Mouse (Mus musculus): ENCODE results near the gene Evx2. TPM values are rescaled to one million over a fixed set of nuclear protein-coding genes. Genes with fewer than 3 reads are reported as not detected.

Evx2 gene
- polyA plus RNA-seq, 1 experiment from 2014 or later, result not detected

DNA sequence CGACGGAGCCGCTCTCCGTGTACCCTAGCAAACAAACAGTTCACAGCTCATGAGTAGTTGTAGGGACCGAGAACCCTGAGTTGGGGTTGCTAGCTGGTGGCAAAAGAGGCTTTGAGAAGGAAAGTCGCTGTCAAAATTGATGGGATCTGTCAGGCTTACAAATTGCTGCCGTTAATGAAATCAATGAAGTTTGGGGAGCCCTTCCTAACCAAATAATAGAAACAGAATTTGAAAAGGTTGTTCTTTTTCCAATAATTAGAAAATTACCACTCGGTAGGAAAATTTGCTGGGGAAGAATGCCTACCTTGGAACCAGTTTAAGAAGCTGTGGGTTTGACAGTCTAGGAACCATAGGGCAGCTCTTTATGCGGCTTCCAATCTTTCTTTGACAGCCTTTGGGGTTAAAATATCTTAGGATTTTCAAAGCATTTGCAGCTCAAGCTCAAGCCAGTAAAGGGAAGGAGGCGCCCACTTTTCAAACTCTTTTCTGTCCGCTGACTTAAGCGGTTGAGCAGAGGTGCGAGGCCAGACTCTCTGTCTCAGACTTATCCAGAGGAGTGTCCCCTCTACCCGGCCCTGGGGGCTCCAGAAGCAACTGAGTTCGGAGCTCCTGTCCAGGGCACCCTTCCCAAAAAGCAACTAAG lies 1.2 kb downstream of the Evx2 start:
- Histone ChIP-seq H3K27me3 (ENCODE audit: insufficient read depth, low read length) (peaks cover 84% of the 10 kb centered on the region), H3K4me2 (replicated peaks; ENCODE audit: low read depth, low read length) (no peak overlapping the region; the same call in 1 of the 2 replicates), H3K4me3 (ENCODE audit: low read length) (peak overlapping the region; percentile 19), H3K27ac (ENCODE audit: low read length) (no peak overlapping the region), H3K4me1 (ENCODE audit: insufficient read depth, low read length) (peaks cover 4% of the 10 kb centered on the region; the same call in 1 of the 2 replicates), H3K9ac (replicated peaks; ENCODE audit: low read length) (no peak overlapping the region), H3K9me3 (ENCODE audit: low read length) (no peaks in the 10 kb centered on the region), H3K36me3 (ENCODE audit: insufficient read depth, low read length) (no peaks in the 10 kb centered on the region)
- 2% methylated on average over 15 of the region's 15 CpGs for WGBS
- ATAC-seq (ENCODE audit: low FRiP score, low TSS enrichment), result no peak

- no peak overlapping the region for H3K27ac ChIP-seq (ENCODE audit: low read length)
- peaks cover 4% of the 10 kb centered on the region; the same call in 1 of the 2 replicates for H3K4me1 ChIP-seq (ENCODE audit: insufficient read depth, low read length)
- peak overlapping the region; percentile 19 for H3K4me3 ChIP-seq (ENCODE audit: low read length)
- no peaks in the 10 kb centered on the region for H3K36me3 ChIP-seq (ENCODE audit: insufficient read depth, low read length)
- H3K4me2 ChIP-seq (replicated peaks; ENCODE audit: low read depth, low read length), result no peak overlapping the region; the same call in 1 of the 2 replicates
- peaks cover 80% of the 10 kb centered on the region for H3K27me3 ChIP-seq (ENCODE audit: insufficient read depth, low read length)
- no peak overlapping the region for H3K9ac ChIP-seq (replicated peaks; ENCODE audit: low read length)
- ATAC-seq (ENCODE audit: low FRiP score, low TSS enrichment), result no peak
- no peaks in the 10 kb centered on the region for H3K9me3 ChIP-seq (ENCODE audit: low read length)
- WGBS, result 2% methylated on average over 62 of the region's 62 CpGs
Observed at GRCm38 (mm10) chr2:74657251-74658023, 1.9 kb downstream of the Evx2 start.

- ATAC-seq (ENCODE audit: low FRiP score, low TSS enrichment), result no peak
- WGBS, result 3% methylated on average over 4 of the region's 4 CpGs
- Histone ChIP-seq H3K4me1 (ENCODE audit: insufficient read depth, low read length) (peaks cover 4% of the 10 kb centered on the region; the same call in 1 of the 2 replicates), H3K9me3 (ENCODE audit: low read length) (no peaks in the 10 kb centered on the region), H3K9ac (replicated peaks; ENCODE audit: low read length) (no peak overlapping the region), H3K27me3 (ENCODE audit: insufficient read depth, low read length) (peaks cover 81% of the 10 kb centered on the region), H3K4me3 (ENCODE audit: low read length) (no peak overlapping the region), H3K36me3 (ENCODE audit: insufficient read depth, low read length) (no peaks in the 10 kb centered on the region), H3K27ac (ENCODE audit: low read length) (no peak overlapping the region), H3K4me2 (replicated peaks; ENCODE audit: low read depth, low read length) (no peak overlapping the region)
Observed at GRCm38 (mm10) chr2:74656632-74657021, 2.7 kb downstream of the Evx2 start.

- H3K27ac ChIP-seq (ENCODE audit: low read length), result no peak overlapping the region
- under 1% methylated on average over 57 of the region's 69 CpGs for WGBS
Observed at GRCm38 (mm10) chr2:74655821-74656631, 3.3 kb downstream of the Evx2 start.

GRCm38 (mm10) chr2:74655420-74655781 lies 4.0 kb downstream of the Evx2 start:
- Histone ChIP-seq H3K9ac (replicated peaks; ENCODE audit: low read length) (no peak overlapping the region), H3K4me1 (ENCODE audit: insufficient read depth, low read length) (peaks cover 4% of the 10 kb centered on the region; the same call in 1 of the 2 replicates), H3K4me2 (replicated peaks; ENCODE audit: low read depth, low read length) (peak overlapping the region; percentile 49), H3K27ac (ENCODE audit: low read length) (no peak overlapping the region), H3K27me3 (ENCODE audit: insufficient read depth, low read length) (peaks cover 80% of the 10 kb centered on the region), H3K9me3 (ENCODE audit: low read length) (no peaks in the 10 kb centered on the region), H3K4me3 (ENCODE audit: low read length) (peak overlapping the region; percentile 35), H3K36me3 (ENCODE audit: insufficient read depth, low read length) (no peaks in the 10 kb centered on the region)
- ATAC-seq (ENCODE audit: low FRiP score, low TSS enrichment), result peak; percentile 69; the same call in 1 of the 2 replicates
- under 1% methylated on average over 34 of the region's 47 CpGs for WGBS

More at GRCm38 (mm10) chr2:74655821-74656631, 3.3 kb downstream of the Evx2 start:
- Histone ChIP-seq H3K4me2 (replicated peaks; ENCODE audit: low read depth, low read length) (peak overlapping the region; percentile 49), H3K9ac (replicated peaks; ENCODE audit: low read length) (no peak overlapping the region), H3K4me3 (ENCODE audit: low read length) (peak overlapping the region; percentile 35), H3K27me3 (ENCODE audit: insufficient read depth, low read length) (peaks cover 80% of the 10 kb centered on the region), H3K4me1 (ENCODE audit: insufficient read depth, low read length) (peaks cover 4% of the 10 kb centered on the region; the same call in 1 of the 2 replicates), H3K9me3 (ENCODE audit: low read length) (no peaks in the 10 kb centered on the region), H3K36me3 (ENCODE audit: insufficient read depth, low read length) (no peaks in the 10 kb centered on the region)
- ATAC-seq (ENCODE audit: low FRiP score, low TSS enrichment), result 0 out of 2 replicates have a peak, but pooled peaks have one; percentile 25

- H3K36me3 ChIP-seq (ENCODE audit: insufficient read depth, low read length), result no peaks in the 10 kb centered on the region
- no peak overlapping the region for H3K4me3 ChIP-seq (ENCODE audit: low read length)
- 0 out of 2 replicates have a peak, but pooled peaks have one; percentile 44 for ATAC-seq (ENCODE audit: low FRiP score, low TSS enrichment)
- 2% methylated on average over 20 of the region's 20 CpGs for WGBS
- H3K27me3 ChIP-seq (ENCODE audit: insufficient read depth, low read length), result peaks cover 82% of the 10 kb centered on the region
- H3K9me3 ChIP-seq (ENCODE audit: low read length), result no peaks in the 10 kb centered on the region
- H3K27ac ChIP-seq (ENCODE audit: low read length), result no peak overlapping the region
- H3K9ac ChIP-seq (replicated peaks; ENCODE audit: low read length), result no peak overlapping the region
- peaks cover 4% of the 10 kb centered on the region; the same call in 1 of the 2 replicates for H3K4me1 ChIP-seq (ENCODE audit: insufficient read depth, low read length)
- no peak overlapping the region for H3K4me2 ChIP-seq (replicated peaks; ENCODE audit: low read depth, low read length)
Observed at GRCm38 (mm10) chr2:74654743-74655419, 4.5 kb downstream of the Evx2 start.

- H3K9ac ChIP-seq (replicated peaks; ENCODE audit: low read length), result no peak overlapping the region
- WGBS, result 12% methylated on average over 17 of the region's 17 CpGs
- H3K4me2 ChIP-seq (replicated peaks; ENCODE audit: low read depth, low read length), result no peak overlapping the region
- H3K4me1 ChIP-seq (ENCODE audit: insufficient read depth, low read length), result peaks cover 4% of the 10 kb centered on the region; the same call in 1 of the 2 replicates
- H3K27ac ChIP-seq (ENCODE audit: low read length), result no peak overlapping the region
- peaks cover 82% of the 10 kb centered on the region for H3K27me3 ChIP-seq (ENCODE audit: insufficient read depth, low read length)
- ATAC-seq (ENCODE audit: low FRiP score, low TSS enrichment), result no peak
- H3K36me3 ChIP-seq (ENCODE audit: insufficient read depth, low read length), result no peaks in the 10 kb centered on the region
- no peaks in the 10 kb centered on the region for H3K9me3 ChIP-seq (ENCODE audit: low read length)
- H3K4me3 ChIP-seq (ENCODE audit: low read length), result no peak overlapping the region
Observed at GRCm38 (mm10) chr2:74653781-74654535, 5.4 kb downstream of the Evx2 start.

DNA sequence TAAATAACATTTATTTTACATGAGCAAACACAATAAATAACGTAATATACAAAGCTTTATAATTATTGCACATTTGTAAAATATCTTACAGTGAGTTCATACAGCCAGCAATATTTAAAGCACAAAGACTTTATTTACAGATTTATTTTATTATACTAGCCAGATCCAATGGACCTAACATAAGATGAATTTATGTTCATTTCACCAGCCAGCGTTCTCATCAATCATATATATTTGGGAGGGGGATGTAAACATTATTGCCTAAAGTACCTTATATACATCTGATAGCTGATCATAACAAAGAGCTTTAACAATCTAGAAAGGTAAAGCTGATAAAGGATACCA lies 6.4 kb downstream of the Evx2 start:
- no peak overlapping the region for H3K9ac ChIP-seq (replicated peaks; ENCODE audit: low read length)
- no peak overlapping the region for H3K4me2 ChIP-seq (replicated peaks; ENCODE audit: low read depth, low read length)
- no peak overlapping the region for H3K4me3 ChIP-seq (ENCODE audit: low read length)
- no peak for ATAC-seq (ENCODE audit: low FRiP score, low TSS enrichment)
- H3K4me1 ChIP-seq (ENCODE audit: insufficient read depth, low read length), result peaks cover 4% of the 10 kb centered on the region; the same call in 1 of the 2 replicates
- WGBS, result 35% methylated on average over 2 of the region's 2 CpGs
- peaks cover 87% of the 10 kb centered on the region for H3K27me3 ChIP-seq (ENCODE audit: insufficient read depth, low read length)
- no peaks in the 10 kb centered on the region for H3K9me3 ChIP-seq (ENCODE audit: low read length)
- H3K27ac ChIP-seq (ENCODE audit: low read length), result no peak overlapping the region
- no peaks in the 10 kb centered on the region for H3K36me3 ChIP-seq (ENCODE audit: insufficient read depth, low read length)
